Mouse (Mus musculus) G1E (cell line): Measurements from ENCODE around the gene Cdh12.

Source experiments
- CTCF ChIP-seq: IDR thresholded peaks from 2 replicates; pipeline ENCODE4 v1.5.1; 2012; ENCODE audit warnings: low read depth, low read length, inconsistent platforms, mixed read lengths
- GATA1 ChIP-seq: IDR thresholded peaks from 2 replicates; pipeline ENCODE4 v1.6.1; 2012; ENCODE audit warnings: borderline replicate concordance, low read length, inconsistent platforms, mixed read lengths
- POLR2AphosphoS5 ChIP-seq: IDR thresholded peaks from 2 replicates; pipeline ENCODE4 v1.6.1; 2012; ENCODE audit warnings: low read depth, low read length, inconsistent platforms; ENCODE audit not compliant: insufficient replicate concordance
- TAL1 ChIP-seq: conservative IDR thresholded peaks from 2 replicates; pipeline ENCODE4 v1.6.1; 2012; ENCODE audit warnings: low read depth, low read length, inconsistent platforms, mixed read lengths

- TF ChIP-seq CTCF (no peak), GATA1 (no peak), TAL1 (no peak), POLR2AphosphoS5 (no peak)
Observed at GRCm38 (mm10) chr15:20967463-20967862, 518.4 kb downstream of the Cdh12 start.
